Mouse (Mus musculus): Measurements from ENCODE around the gene Btn1a1. TPM values are rescaled to one million over a fixed set of nuclear protein-coding genes. Genes with fewer than 3 reads are reported as not detected.

Btn1a1 gene
- polyA plus RNA-seq, 1 experiment from 2014 or later = 0.06 TPM

DNA sequence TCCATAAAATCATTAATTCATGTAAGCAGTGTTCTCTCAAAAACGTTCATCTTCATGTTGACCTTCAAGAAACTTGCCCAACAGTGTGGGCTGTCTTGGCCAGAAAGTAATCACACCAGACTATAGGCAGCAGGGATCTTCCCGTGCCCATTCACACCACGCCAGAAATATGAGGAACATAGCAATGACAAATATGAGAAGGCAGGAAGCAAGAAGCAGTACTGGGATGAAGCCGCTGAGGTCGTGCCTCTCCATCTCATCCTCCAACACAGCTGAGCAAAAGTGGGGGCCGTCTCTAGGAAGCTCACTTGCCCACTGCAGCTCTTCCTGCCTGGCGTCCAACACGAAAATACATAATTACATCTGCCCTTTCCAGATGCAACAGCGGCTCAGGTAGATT lies 55.1 kb downstream of the Btn1a1 start:
- H3K27me3 ChIP-seq = peaks cover 39% of the 10 kb centered on the region
- ATAC-seq (no peak), DNase-seq (ENCODE audit: low read depth, low spot score) (no peak)
- in situ Hi-C loops (cut with MboI; ENCODE audit: low pct_unique_long_range_greater_than_20kb) = loop anchor here (25.0 kb wide), 3 partner anchors 573 to 1548 kb away; partner anchors contain the start of genes Vmn1r207-ps and Vmn1r210
- CTCF ChIA-PET = interaction anchor here (4.3 kb wide), 1 partner anchor 9 kb away, joined by 42 read pairs; no protein-coding TSS in a partner anchor
- POLR2A ChIA-PET = no interaction called here
- TF ChIP-seq CTCF (IDR thresholded peaks at IDR 0.05) = no peak

Other genes with a start within 250 kb of the Btn1a1 start
- gene Vmn1r222, start 230.0 kb downstream of the Btn1a1 start, polyA plus RNA-seq (2021) = not detected
- gene Vmn1r223, start 218.8 kb downstream of the Btn1a1 start, polyA plus RNA-seq (2021) = not detected
- 19.9 TPM for gene Zfp322a, start 96.7 kb downstream of the Btn1a1 start, polyA plus RNA-seq (2021)
- gene Abt1, start 42.0 kb downstream of the Btn1a1 start, polyA plus RNA-seq (2021) = 8.3 TPM
- gene Btn2a2, start 23.0 kb upstream of the Btn1a1 start, polyA plus RNA-seq (2021) = 0.23 TPM
- 7.0 TPM for gene Hist1h4h, start 65.1 kb upstream of the Btn1a1 start, polyA plus RNA-seq (2021)
- gene Hist1h2af, start 68.0 kb upstream of the Btn1a1 start, polyA plus RNA-seq (2021) = 1.3 TPM
- 1.7 TPM for gene Hist1h3g, start 69.5 kb upstream of the Btn1a1 start, polyA plus RNA-seq (2021)
- gene Hist1h2bh, start 77.5 kb upstream of the Btn1a1 start, polyA plus RNA-seq (2021) = 2.1 TPM
- 0.49 TPM for gene Hist1h3f, start 78.2 kb upstream of the Btn1a1 start, polyA plus RNA-seq (2021)
- gene Hist1h4f, start 85.7 kb upstream of the Btn1a1 start, polyA plus RNA-seq (2021) = not detected
- gene Hist1h1d, start 87.4 kb upstream of the Btn1a1 start, polyA plus RNA-seq (2021) = 2.1 TPM
- 0.56 TPM for gene Hist1h3e, start 96.5 kb upstream of the Btn1a1 start, polyA plus RNA-seq (2021)
- gene Hist1h2ae, start 105.3 kb upstream of the Btn1a1 start, polyA plus RNA-seq (2021) = 0.72 TPM
- gene Hist1h2bg, start 105.5 kb upstream of the Btn1a1 start, polyA plus RNA-seq (2021) = 12.9 TPM
- gene Hist1h2bf, start 108.3 kb upstream of the Btn1a1 start, polyA plus RNA-seq (2021) = 2.0 TPM
- gene Hist1h2ad, start 108.5 kb upstream of the Btn1a1 start, polyA plus RNA-seq (2021) = 1.0 TPM
- 1.4 TPM for gene Hist1h3d, start 109.9 kb upstream of the Btn1a1 start, polyA plus RNA-seq (2021)
- 0.36 TPM for gene Hist1h4d, start 115.7 kb upstream of the Btn1a1 start, polyA plus RNA-seq (2021)
- 2.9 TPM for gene Hist1h2be, start 155.2 kb upstream of the Btn1a1 start, polyA plus RNA-seq (2021)
- 1.6 TPM for gene Hist1h1e, start 156.7 kb upstream of the Btn1a1 start, polyA plus RNA-seq (2021)
- gene Hist1h2ac, start 218.0 kb upstream of the Btn1a1 start, polyA plus RNA-seq (2021) = 0.92 TPM
- 60.2 TPM for gene Hist1h2bc, start 218.3 kb upstream of the Btn1a1 start, polyA plus RNA-seq (2021)
- gene Hist1h1t, start 229.9 kb upstream of the Btn1a1 start, polyA plus RNA-seq (2021) = 4.6 TPM
- gene Hist1h4c, start 232.6 kb upstream of the Btn1a1 start, polyA plus RNA-seq (2021) = 0.36 TPM
- 5.8 TPM for gene Hfe, start 245.0 kb upstream of the Btn1a1 start, polyA plus RNA-seq (2021)